Mouse (Mus musculus) kidney, postnatal 36 days (tissue): ENCODE results near the gene Nav3.
"Not testable (repeated sequence)": the region's sequence is repeated elsewhere in the genome, so short reads cannot be mapped to it uniquely, and the experiment has no call there.

Experiments
- DNase-seq, 2 experiments: peaks; one replicate each; pipeline ENCODE4 v3.0.0; 2021 to 2022; ENCODE audit warnings: mixed read lengths in 2 of 2

Nav3 gene

GRCm38 (mm10) chr10:110034582-110035099 lies 421.4 kb downstream of the Nav3 start:
- no peak for DNase-seq

GRCm38 (mm10) chr10:110024897-110025296 lies 431.1 kb downstream of the Nav3 start:
- not testable (repeated sequence) for DNase-seq

- no peak for DNase-seq
Measured at GRCm38 (mm10) chr10:110022100-110022499, 433.9 kb downstream of the Nav3 start.

- no peak for DNase-seq
Measured at GRCm38 (mm10) chr10:110019266-110019866, 436.6 kb downstream of the Nav3 start.

GRCm38 (mm10) chr10:110001328-110001727 lies 454.7 kb downstream of the Nav3 start:
- not testable (repeated sequence) for DNase-seq

GRCm38 (mm10) chr10:110000755-110001247 lies 455.2 kb downstream of the Nav3 start:
- DNase-seq = peak; percentile 27 to 58

- DNase-seq = peak in 1 of 2 experiments; percentile 14
Measured at GRCm38 (mm10) chr10:109999904-110000303, 456.1 kb downstream of the Nav3 start.

GRCm38 (mm10) chr10:109994302-109994701 lies 461.7 kb downstream of the Nav3 start:
- no peak for DNase-seq

- DNase-seq = peak in 1 of 2 experiments; percentile 4
Measured at GRCm38 (mm10) chr10:109985824-109986485, 470.0 kb downstream of the Nav3 start.

GRCm38 (mm10) chr10:109976351-109976750 lies 479.7 kb downstream of the Nav3 start:
- DNase-seq = no peak

GRCm38 (mm10) chr10:109974177-109974576 lies 481.8 kb downstream of the Nav3 start:
- no peak for DNase-seq

- DNase-seq = no peak
Measured at GRCm38 (mm10) chr10:109973483-109973882, 482.5 kb downstream of the Nav3 start.

GRCm38 (mm10) chr10:109950296-109950695 lies 505.7 kb downstream of the Nav3 start:
- DNase-seq = no peak

- DNase-seq = no peak
Measured at GRCm38 (mm10) chr10:109929319-109929622, 526.7 kb downstream of the Nav3 start.

- no peak for DNase-seq
Measured at GRCm38 (mm10) chr10:109928547-109929318, 527.3 kb downstream of the Nav3 start.

- no peak for DNase-seq
Measured at GRCm38 (mm10) chr10:109926149-109926548, 529.9 kb downstream of the Nav3 start.

GRCm38 (mm10) chr10:109924136-109924535 lies 531.9 kb downstream of the Nav3 start:
- DNase-seq = no peak

- peak in 1 of 2 experiments; percentile 25 for DNase-seq
Measured at GRCm38 (mm10) chr10:109921368-109921767, 534.6 kb downstream of the Nav3 start.

GRCm38 (mm10) chr10:109920607-109921187 lies 535.3 kb downstream of the Nav3 start:
- DNase-seq = peak; percentile 54 to 70

- DNase-seq = peak in 1 of 2 experiments; percentile 45
Measured at GRCm38 (mm10) chr10:109919515-109919914, 536.5 kb downstream of the Nav3 start.

GRCm38 (mm10) chr10:109907206-109907605 lies 548.8 kb downstream of the Nav3 start:
- DNase-seq = no peak

GRCm38 (mm10) chr10:109906413-109906785 lies 549.6 kb downstream of the Nav3 start:
- no peak for DNase-seq
